Mouse (Mus musculus) heart, embryonic 13.5 days (tissue): ENCODE measurements around the gene Esrrb. TPM values are rescaled to one million over a fixed set of nuclear protein-coding genes. Genes with fewer than 3 reads are reported as not detected.

ENCODE experiments used
- ATAC-seq: fragments of 200-750 bp; cut with Nextera tagmentation; 2 replicates; pipeline ENCODE4 v1.8.0; 2017; ENCODE audit warnings: moderate TSS enrichment; ENCODE audit not compliant: insufficient number of reproducible peaks, low FRiP score, low TSS enrichment; ENCODE audit errors: extremely low read depth
- H3K27ac ChIP-seq: fragments of 300-500 bp; sonication (generic); replicated peaks from 2 replicates; pipeline ENCODE4 v1.5.1; 2015; ENCODE audit warnings: moderate library complexity, mild to moderate bottlenecking, inconsistent platforms
- H3K27me3 ChIP-seq: fragments of 300-500 bp; sonication (generic); replicated peaks from 2 replicates; pipeline ENCODE4 v1.6.1; 2015; ENCODE audit warnings: mild to moderate bottlenecking, inconsistent platforms
- H3K36me3 ChIP-seq: fragments of 300-500 bp; sonication (generic); 2 replicates; pipeline ENCODE4 v1.6.1; 2015; ENCODE audit warnings: mild to moderate bottlenecking, inconsistent platforms
- H3K4me1 ChIP-seq: fragments of 300-500 bp; sonication (generic); 2 replicates; pipeline ENCODE4 v1.6.1; 2015; ENCODE audit warnings: inconsistent platforms
- H3K4me2 ChIP-seq: fragments of 300-500 bp; sonication (generic); 2 replicates; pipeline ENCODE4 v1.6.1; 2015; ENCODE audit warnings: inconsistent platforms, mild to moderate bottlenecking, moderate library complexity
- H3K4me3 ChIP-seq: fragments of 300-500 bp; sonication (generic); 2 replicates; pipeline ENCODE4 v1.5.1; 2015; ENCODE audit warnings: moderate library complexity, mild to moderate bottlenecking, inconsistent platforms
- H3K9ac ChIP-seq: fragments of 300-500 bp; sonication (generic); 2 replicates; pipeline ENCODE4 v1.6.1; 2015; ENCODE audit warnings: inconsistent platforms, mild to moderate bottlenecking, moderate library complexity
- H3K9me3 ChIP-seq: fragments of 300-500 bp; sonication (generic); 2 replicates; pipeline ENCODE4 v1.6.1; 2016; ENCODE audit warnings: inconsistent platforms
- WGBS: fragments of 180-500 bp; shearing (Covaris S2); methylation state at CpG from one replicate; pipeline ENCODE4 v1.1.7; 2015; ENCODE audit warnings: mixed read lengths; 5-methylcytosine and 5-hydroxymethylcytosine counted together
- polyA plus RNA-seq: library from polyadenylated mRNA; unstranded; fragments of >200 nt; fragmentation: Nextera tagmentation; extraction: Ambion mirVana; gene quantifications from 2 replicates; pipeline ENCODE4 v1.2.1, GENCODE M21; 2015

The Esrrb gene
- polyA plus RNA-seq, 1 experiment from 2014 or later, result 3.0 TPM

GRCm38 (mm10) chr12:86466180-86466579 lies 105.3 kb downstream of the Esrrb start:
- H3K4me1 ChIP-seq, result peaks cover 8% of the 10 kb centered on the region
- H3K36me3 ChIP-seq, result no peaks in the 10 kb centered on the region
- WGBS, result 41% methylated on average over 4 of the region's 4 CpGs
- no peak overlapping the region for H3K9ac ChIP-seq
- no peak overlapping the region for H3K27ac ChIP-seq
- H3K4me2 ChIP-seq, result no peak overlapping the region
- no peaks in the 10 kb centered on the region for H3K9me3 ChIP-seq
- H3K4me3 ChIP-seq, result no peak overlapping the region
- no peak for ATAC-seq
- H3K27me3 ChIP-seq, result no peaks in the 10 kb centered on the region; the same call in 1 of the 2 replicates

- Histone ChIP-seq H3K9ac (no peak overlapping the region), H3K4me1 (peaks cover 26% of the 10 kb centered on the region), H3K9me3 (no peaks in the 10 kb centered on the region), H3K27me3 (peaks cover 3% of the 10 kb centered on the region; the same call in 1 of the 2 replicates), H3K27ac (no peak overlapping the region), H3K4me2 (no peak overlapping the region), H3K4me3 (no peak overlapping the region), H3K36me3 (no peaks in the 10 kb centered on the region)
- ATAC-seq, result no peak
- 48% methylated on average over 23 of the region's 23 CpGs for WGBS
These were observed 109.0 kb downstream of the Esrrb start for GRCm38 (mm10) chr12:86469919-86470318.

GRCm38 (mm10) chr12:86470912-86471311 lies 110.0 kb downstream of the Esrrb start:
- Histone ChIP-seq H3K27ac (no peak overlapping the region), H3K36me3 (no peaks in the 10 kb centered on the region), H3K27me3 (peaks cover 3% of the 10 kb centered on the region; the same call in 1 of the 2 replicates), H3K9me3 (no peaks in the 10 kb centered on the region), H3K4me2 (no peak overlapping the region), H3K4me1 (peaks cover 36% of the 10 kb centered on the region), H3K4me3 (no peak overlapping the region), H3K9ac (no peak overlapping the region)
- no peak for ATAC-seq
- WGBS, result 56% methylated on average over 6 of the region's 6 CpGs

GRCm38 (mm10) chr12:86473630-86474029 lies 112.7 kb downstream of the Esrrb start:
- Histone ChIP-seq H3K27ac (no peak overlapping the region), H3K36me3 (no peaks in the 10 kb centered on the region), H3K9ac (no peak overlapping the region), H3K4me3 (no peak overlapping the region), H3K9me3 (no peaks in the 10 kb centered on the region), H3K27me3 (peaks cover 3% of the 10 kb centered on the region; the same call in 1 of the 2 replicates), H3K4me1 (peaks cover 36% of the 10 kb centered on the region), H3K4me2 (peak overlapping the region; percentile 39; the same call in 1 of the 2 replicates)
- ATAC-seq, result no peak
- WGBS, result 39% methylated on average over 12 of the region's 12 CpGs

- Histone ChIP-seq H3K4me2 (no peak overlapping the region), H3K9me3 (no peaks in the 10 kb centered on the region), H3K27ac (peak overlapping the region; percentile 25), H3K27me3 (peaks cover 3% of the 10 kb centered on the region; the same call in 1 of the 2 replicates), H3K36me3 (no peaks in the 10 kb centered on the region), H3K4me3 (no peak overlapping the region), H3K4me1 (peaks cover 36% of the 10 kb centered on the region), H3K9ac (no peak overlapping the region)
- ATAC-seq, result no peak
- WGBS, result 44% methylated on average over 7 of the region's 7 CpGs
These were observed 115.1 kb downstream of the Esrrb start for GRCm38 (mm10) chr12:86475994-86476393.

- no peaks in the 10 kb centered on the region for H3K27me3 ChIP-seq
- no peak overlapping the region for H3K4me2 ChIP-seq
- H3K4me1 ChIP-seq, result peaks cover 47% of the 10 kb centered on the region
- ATAC-seq, result no peak
- H3K27ac ChIP-seq, result no peak overlapping the region
- H3K9ac ChIP-seq, result no peak overlapping the region
- no peaks in the 10 kb centered on the region for H3K36me3 ChIP-seq
- no peaks in the 10 kb centered on the region for H3K9me3 ChIP-seq
- 75% methylated on average over 5 of the region's 5 CpGs for WGBS
- no peak overlapping the region for H3K4me3 ChIP-seq
These were observed 118.0 kb downstream of the Esrrb start for GRCm38 (mm10) chr12:86478908-86479307.

GRCm38 (mm10) chr12:86482029-86482428 lies 121.1 kb downstream of the Esrrb start:
- Histone ChIP-seq H3K9me3 (no peaks in the 10 kb centered on the region), H3K4me2 (no peak overlapping the region), H3K27me3 (no peaks in the 10 kb centered on the region), H3K4me1 (peaks cover 27% of the 10 kb centered on the region), H3K27ac (0 out of 2 replicates have a peak overlapping the region, but pooled peaks have one; percentile 1), H3K9ac (no peak overlapping the region), H3K4me3 (no peak overlapping the region), H3K36me3 (no peaks in the 10 kb centered on the region)
- no peak; the same call in 1 of the 2 replicates for ATAC-seq
- 52% methylated on average over 6 of the region's 6 CpGs for WGBS

GRCm38 (mm10) chr12:86483413-86483841 lies 122.5 kb downstream of the Esrrb start:
- no peak overlapping the region for H3K4me3 ChIP-seq
- H3K9ac ChIP-seq, result no peak overlapping the region
- no peaks in the 10 kb centered on the region for H3K36me3 ChIP-seq
- WGBS, result 48% methylated on average over 5 of the region's 5 CpGs
- H3K4me2 ChIP-seq, result no peak overlapping the region
- H3K9me3 ChIP-seq, result no peaks in the 10 kb centered on the region
- ATAC-seq, result no peak
- no peaks in the 10 kb centered on the region for H3K27me3 ChIP-seq
- no peak overlapping the region for H3K27ac ChIP-seq
- peaks cover 27% of the 10 kb centered on the region for H3K4me1 ChIP-seq

GRCm38 (mm10) chr12:86488005-86488404 lies 127.1 kb downstream of the Esrrb start:
- no peak overlapping the region for H3K4me3 ChIP-seq
- H3K4me1 ChIP-seq, result peaks cover 31% of the 10 kb centered on the region
- WGBS, result 49% methylated on average over 3 of the region's 3 CpGs
- ATAC-seq, result no peak
- H3K27ac ChIP-seq, result no peak overlapping the region
- no peak overlapping the region for H3K9ac ChIP-seq
- H3K9me3 ChIP-seq, result no peaks in the 10 kb centered on the region
- H3K4me2 ChIP-seq, result no peak overlapping the region
- 0 out of 2 replicates have a peak, but pooled peaks cover 3% of the 10 kb centered on the region for H3K36me3 ChIP-seq
- no peaks in the 10 kb centered on the region for H3K27me3 ChIP-seq

- H3K4me3 ChIP-seq, result no peak overlapping the region
- H3K4me2 ChIP-seq, result no peak overlapping the region
- H3K4me1 ChIP-seq, result peaks cover 21% of the 10 kb centered on the region
- no peak overlapping the region for H3K9ac ChIP-seq
- H3K27me3 ChIP-seq, result no peaks in the 10 kb centered on the region
- no peak for ATAC-seq
- no peaks in the 10 kb centered on the region for H3K9me3 ChIP-seq
- 76% methylated on average over 5 of the region's 5 CpGs for WGBS
- H3K27ac ChIP-seq, result no peak overlapping the region
- H3K36me3 ChIP-seq, result 0 out of 2 replicates have a peak, but pooled peaks cover 3% of the 10 kb centered on the region
These were observed 129.1 kb downstream of the Esrrb start for GRCm38 (mm10) chr12:86490052-86490451.

- Histone ChIP-seq H3K27me3 (no peaks in the 10 kb centered on the region), H3K4me3 (no peak overlapping the region), H3K36me3 (0 out of 2 replicates have a peak, but pooled peaks cover 3% of the 10 kb centered on the region), H3K4me1 (peaks cover 21% of the 10 kb centered on the region), H3K4me2 (no peak overlapping the region), H3K9me3 (no peaks in the 10 kb centered on the region), H3K27ac (no peak overlapping the region), H3K9ac (no peak overlapping the region)
- 56% methylated on average over 3 of the region's 3 CpGs for WGBS
- no peak for ATAC-seq
These were observed 130.6 kb downstream of the Esrrb start for GRCm38 (mm10) chr12:86491500-86491899.

GRCm38 (mm10) chr12:86492822-86493221 lies 131.9 kb downstream of the Esrrb start:
- peak overlapping the region; percentile 47 for H3K4me2 ChIP-seq
- peak overlapping the region; percentile 55 for H3K27ac ChIP-seq
- no peak overlapping the region for H3K4me3 ChIP-seq
- 23% methylated on average over 8 of the region's 9 CpGs for WGBS
- no peaks in the 10 kb centered on the region for H3K9me3 ChIP-seq
- no peak for ATAC-seq
- peaks cover 22% of the 10 kb centered on the region for H3K4me1 ChIP-seq
- 0 out of 2 replicates have a peak, but pooled peaks cover 3% of the 10 kb centered on the region for H3K36me3 ChIP-seq
- no peaks in the 10 kb centered on the region for H3K27me3 ChIP-seq
- peak overlapping the region; percentile 47; the same call in 1 of the 2 replicates for H3K9ac ChIP-seq
